11 mouse cellular contexts compared by ENCODE assay signal in the genomic region with DNA sequence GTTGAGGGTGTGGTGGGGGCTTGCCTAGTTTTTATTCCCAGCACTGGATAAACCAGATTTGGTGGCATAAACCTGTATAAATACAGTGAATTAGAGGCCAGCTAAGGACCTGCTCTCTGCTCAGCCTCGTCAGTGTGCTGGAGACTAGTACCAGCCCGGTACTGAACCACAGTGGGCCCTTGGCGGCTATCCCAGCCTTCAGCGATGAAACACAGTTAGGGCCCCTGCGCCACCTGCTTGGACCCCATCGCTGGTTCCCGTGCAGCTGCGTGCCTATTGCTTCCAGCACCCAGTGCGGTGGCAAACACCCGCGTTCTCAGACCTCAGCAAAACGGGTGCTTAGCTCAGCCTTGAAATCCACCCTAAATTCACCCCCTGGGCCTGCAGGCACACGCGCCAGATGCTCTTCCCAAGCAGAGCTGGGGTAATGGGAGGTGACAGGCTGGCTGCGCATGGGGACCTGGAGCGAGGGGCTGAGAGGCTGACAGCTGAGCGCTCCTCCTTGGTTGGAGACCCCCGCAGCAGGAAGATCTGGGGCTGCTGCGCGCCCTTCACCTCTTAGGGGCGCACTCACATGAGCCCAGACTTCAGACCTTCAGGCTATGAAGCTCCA.
A peak's percentile ranks its signal among the peaks of the same experiment; 100 is the strongest.
DNase-seq lines count a peak whose midpoint lies in the region; ATAC-seq lines count a peak whose summit lies in the region.
"Had no signal": no experiment of that assay in that cellular context is flagged by ENCODE, and none has a peak within 500 bp of the region (broad histone marks: within the 10 kb centered on the region; RNA-seq: fewer than 3 reads in every experiment).

No protein-coding gene starts in this region.

- ATAC-seq in forebrain, embryonic 14.5 days = peak; percentile 44; the same call in 1 of the 2 replicates
- no peak for ATAC-seq in forebrain, embryonic 12.5 days (ENCODE audit: low FRiP score)
- no peak for ATAC-seq in liver, embryonic 15.5 days (ENCODE audit: insufficient read depth)
- no peak for ATAC-seq in megakaryocyte progenitor cell, adult 5-6 weeks (replicated peaks; ENCODE audit: poor library complexity)

- H3K4me1 ChIP-seq in forebrain, embryonic 14.5 days (ENCODE audit: control insufficient read depth, insufficient read depth, low read length) = 0 out of 2 replicates have a peak, but pooled peaks cover 2% of the 10 kb centered on the region
- peaks cover 6% of the 10 kb centered on the region; the same call in 1 of the 2 replicates for H3K4me1 ChIP-seq in forebrain, embryonic 12.5 days
- H3K4me1 ChIP-seq in liver, embryonic 15.5 days (replicated peaks) = peaks cover 27% of the 10 kb centered on the region

- H3K27me3 ChIP-seq in forebrain, embryonic 14.5 days (replicated peaks; ENCODE audit: control insufficient read depth, insufficient read depth, low read length) = no peaks in the 10 kb centered on the region
- peaks cover 11% of the 10 kb centered on the region for H3K27me3 ChIP-seq in forebrain, embryonic 12.5 days
- no peaks in the 10 kb centered on the region for H3K27me3 ChIP-seq in liver, embryonic 15.5 days

- H3K36me3 ChIP-seq in forebrain, embryonic 14.5 days (ENCODE audit: control insufficient read depth, insufficient read depth, low read length) = no peaks in the 10 kb centered on the region
- no peaks in the 10 kb centered on the region for H3K36me3 ChIP-seq in forebrain, embryonic 12.5 days (replicated peaks)
- H3K36me3 ChIP-seq in liver, embryonic 15.5 days (replicated peaks) = no peaks in the 10 kb centered on the region

- WGBS in forebrain, embryonic 14.5 days = 53% methylated on average over 21 of the region's 21 CpGs
- 66% methylated on average over 21 of the region's 21 CpGs for WGBS in forebrain, embryonic 12.5 days
- 72% methylated on average over 21 of the region's 21 CpGs for WGBS in liver, embryonic 15.5 days (ENCODE audit: insufficient replicate concordance)

- no peak overlapping the region for H3K4me2 ChIP-seq in forebrain, embryonic 14.5 days (ENCODE audit: low read length)
- H3K4me2 ChIP-seq in forebrain, embryonic 12.5 days = no peak overlapping the region
- peak overlapping the region; percentile 44 for H3K4me2 ChIP-seq in liver, embryonic 15.5 days

- no peak overlapping the region for H3K27ac ChIP-seq in forebrain, embryonic 14.5 days (ENCODE audit: low read depth, low read length)
- no peak overlapping the region for H3K27ac ChIP-seq in forebrain, embryonic 12.5 days
- H3K27ac ChIP-seq in liver, embryonic 15.5 days (replicated peaks) = 0 out of 2 replicates have a peak overlapping the region, but pooled peaks have one; percentile 9

- no peak overlapping the region for H3K4me3 ChIP-seq in forebrain, embryonic 14.5 days (ENCODE audit: low read depth, low read length)
- no peak overlapping the region for H3K4me3 ChIP-seq in forebrain, embryonic 12.5 days (replicated peaks)
- H3K4me3 ChIP-seq in liver, embryonic 15.5 days (replicated peaks) = no peak overlapping the region

- DNase-seq in forebrain, embryonic 14.5 days (ENCODE audit: low spot score) = peak; percentile 31
- DNase-seq in right cerebral cortex, postnatal 14 days = peak; percentile 22
- DNase-seq in right cerebral cortex, postnatal 25 days = no peak
- DNase-seq in adrenal gland, adult (ENCODE audit: inconsistent age in 2 of 2, low spot score in 1 of 2) = no peak
- no peak for DNase-seq in adrenal gland, postnatal 36 days
- DNase-seq: cerebellum, adult 18-20 months; heart, postnatal 10 days; lung, postnatal 14 days had no signal

- peak overlapping the region; percentile 32; the same call in 1 of the 2 replicates for H3K9ac ChIP-seq in forebrain, embryonic 14.5 days (ENCODE audit: low read length)
- H3K9ac ChIP-seq in forebrain, embryonic 12.5 days = no peak overlapping the region
- H3K9ac ChIP-seq in liver, embryonic 15.5 days = no peak overlapping the region

- no peaks in the 10 kb centered on the region for H3K9me3 ChIP-seq in forebrain, embryonic 14.5 days (replicated peaks; ENCODE audit: control insufficient read depth, low read length)
- no peaks in the 10 kb centered on the region for H3K9me3 ChIP-seq in forebrain, embryonic 12.5 days
- no peaks in the 10 kb centered on the region for H3K9me3 ChIP-seq in liver, embryonic 15.5 days (replicated peaks)

Comparison
In these comparisons a context has a peak if more than half of its experiments do, and no peak if none do; other contexts are left out.
1. DNase-seq: peak in forebrain, embryonic 14.5 days (single experiment) and right cerebral cortex, postnatal 14 days (single experiment); none in right cerebral cortex, postnatal 25 days (single experiment), adrenal gland, adult (0 of 2) and adrenal gland, postnatal 36 days (0 of 2).